Mouse (Mus musculus): ENCODE results near the gene Clstn2. TPM values are rescaled to one million over a fixed set of nuclear protein-coding genes. Genes with fewer than 3 reads are reported as not detected.

The Clstn2 gene
- polyA plus RNA-seq, 1 experiment from 2014 or later = 15.3 TPM

GRCm38 (mm10) chr9:97763048-97763447, 269.9 kb downstream of the Clstn2 start:
- WGBS = 70% methylated on average over 4 of the region's 4 CpGs
- Histone ChIP-seq H3K9me3 (no peaks in the 10 kb centered on the region), H3K4me3 (no peak overlapping the region)

GRCm38 (mm10) chr9:97755599-97756270, 277.2 kb downstream of the Clstn2 start:
- Histone ChIP-seq H3K4me3 (no peak overlapping the region), H3K9ac (no peak overlapping the region), H3K9me3 (no peaks in the 10 kb centered on the region), H3K4me2 (no peak overlapping the region), H3K4me1 (replicated peaks) (no peaks in the 10 kb centered on the region), H3K36me3 (no peaks in the 10 kb centered on the region), H3K27me3 (no peaks in the 10 kb centered on the region), H3K27ac (replicated peaks) (no peak overlapping the region)
- ATAC-seq (ENCODE audit: low FRiP score, low read depth) = no peak
- WGBS = 70% methylated on average over 7 of the region's 7 CpGs

More at GRCm38 (mm10) chr9:97763048-97763447, 269.9 kb downstream of the Clstn2 start:
- H3K4me2 ChIP-seq = no peak overlapping the region
- 0 out of 2 replicates have a peak, but pooled peaks cover 2% of the 10 kb centered on the region for H3K27me3 ChIP-seq
- H3K36me3 ChIP-seq = no peaks in the 10 kb centered on the region
- H3K9ac ChIP-seq = no peak overlapping the region
- no peak for ATAC-seq (ENCODE audit: low FRiP score, low read depth)
- H3K27ac ChIP-seq (replicated peaks) = no peak overlapping the region
- 0 out of 2 replicates have a peak, but pooled peaks cover 5% of the 10 kb centered on the region for H3K4me1 ChIP-seq (replicated peaks)

- Histone ChIP-seq H3K4me3 (no peak overlapping the region), H3K27me3 (no peaks in the 10 kb centered on the region), H3K9ac (no peak overlapping the region), H3K4me2 (no peak overlapping the region), H3K9me3 (no peaks in the 10 kb centered on the region), H3K4me1 (replicated peaks) (no peaks in the 10 kb centered on the region), H3K27ac (replicated peaks) (no peak overlapping the region), H3K36me3 (no peaks in the 10 kb centered on the region)
- WGBS = 82% methylated on average over 2 of the region's 2 CpGs
- no peak for ATAC-seq (ENCODE audit: low FRiP score, low read depth)
Measured at GRCm38 (mm10) chr9:97753715-97754114, 279.3 kb downstream of the Clstn2 start.

GRCm38 (mm10) chr9:97746574-97746973, 286.4 kb downstream of the Clstn2 start:
- no peak for ATAC-seq (ENCODE audit: low FRiP score, low read depth)
- H3K4me2 ChIP-seq = no peak overlapping the region

GRCm38 (mm10) chr9:97727715-97728486, 305.1 kb downstream of the Clstn2 start:
- no peak for ATAC-seq (ENCODE audit: low FRiP score, low read depth)
- Histone ChIP-seq H3K4me2 (no peak overlapping the region), H3K4me1 (replicated peaks) (peaks cover 7% of the 10 kb centered on the region; the same call in 1 of the 2 replicates), H3K36me3 (no peaks in the 10 kb centered on the region), H3K27me3 (no peaks in the 10 kb centered on the region), H3K27ac (replicated peaks) (no peak overlapping the region), H3K9me3 (no peaks in the 10 kb centered on the region), H3K4me3 (no peak overlapping the region), H3K9ac (no peak overlapping the region)
- WGBS = 51% methylated on average over 3 of the region's 3 CpGs

More at GRCm38 (mm10) chr9:97746574-97746973, 286.4 kb downstream of the Clstn2 start:
- H3K27me3 ChIP-seq = no peaks in the 10 kb centered on the region
- H3K9ac ChIP-seq = no peak overlapping the region
- H3K36me3 ChIP-seq = no peaks in the 10 kb centered on the region
- no peak overlapping the region for H3K27ac ChIP-seq (replicated peaks)
- H3K9me3 ChIP-seq = no peaks in the 10 kb centered on the region
- 81% methylated on average over 2 of the region's 2 CpGs for WGBS
- no peaks in the 10 kb centered on the region for H3K4me1 ChIP-seq (replicated peaks)
- no peak overlapping the region for H3K4me3 ChIP-seq

GRCm38 (mm10) chr9:97717728-97718127, 315.3 kb downstream of the Clstn2 start:
- no peaks in the 10 kb centered on the region for H3K36me3 ChIP-seq
- ATAC-seq (ENCODE audit: low FRiP score, low read depth) = no peak
- H3K27ac ChIP-seq (replicated peaks) = no peak overlapping the region
- no peak overlapping the region for H3K4me3 ChIP-seq
- peaks cover 12% of the 10 kb centered on the region; the same call in 1 of the 2 replicates for H3K4me1 ChIP-seq (replicated peaks)
- no peak overlapping the region for H3K4me2 ChIP-seq
- no peaks in the 10 kb centered on the region for H3K27me3 ChIP-seq
- no peak overlapping the region for H3K9ac ChIP-seq
- H3K9me3 ChIP-seq = no peaks in the 10 kb centered on the region

GRCm38 (mm10) chr9:97717005-97717404, 316.0 kb downstream of the Clstn2 start:
- Histone ChIP-seq H3K36me3 (no peaks in the 10 kb centered on the region), H3K9ac (no peak overlapping the region), H3K27me3 (no peaks in the 10 kb centered on the region), H3K9me3 (no peaks in the 10 kb centered on the region), H3K4me1 (replicated peaks) (0 out of 2 replicates have a peak, but pooled peaks cover 12% of the 10 kb centered on the region), H3K27ac (replicated peaks) (no peak overlapping the region), H3K4me3 (no peak overlapping the region), H3K4me2 (no peak overlapping the region)
- WGBS = 67% methylated on average over 7 of the region's 7 CpGs
- ATAC-seq (ENCODE audit: low FRiP score, low read depth) = no peak

GRCm38 (mm10) chr9:97712888-97713287, 320.1 kb downstream of the Clstn2 start:
- no peaks in the 10 kb centered on the region for H3K36me3 ChIP-seq
- H3K4me1 ChIP-seq (replicated peaks) = 0 out of 2 replicates have a peak, but pooled peaks cover 12% of the 10 kb centered on the region
- H3K27ac ChIP-seq (replicated peaks) = no peak overlapping the region
- ATAC-seq (ENCODE audit: low FRiP score, low read depth) = no peak
- no peak overlapping the region for H3K4me2 ChIP-seq
- no peaks in the 10 kb centered on the region for H3K27me3 ChIP-seq
- no peaks in the 10 kb centered on the region for H3K9me3 ChIP-seq
- no peak overlapping the region for H3K4me3 ChIP-seq
- WGBS = 95% methylated on average over 3 of the region's 3 CpGs
- no peak overlapping the region for H3K9ac ChIP-seq

- Histone ChIP-seq H3K9ac (no peak overlapping the region), H3K36me3 (no peaks in the 10 kb centered on the region), H3K4me1 (replicated peaks) (peaks cover 12% of the 10 kb centered on the region), H3K27ac (replicated peaks) (no peak overlapping the region), H3K27me3 (no peaks in the 10 kb centered on the region), H3K4me2 (no peak overlapping the region), H3K9me3 (no peaks in the 10 kb centered on the region), H3K4me3 (no peak overlapping the region)
- 52% methylated on average over 4 of the region's 4 CpGs for WGBS
- ATAC-seq (ENCODE audit: low FRiP score, low read depth) = no peak
Measured at GRCm38 (mm10) chr9:97703901-97704503, 329.0 kb downstream of the Clstn2 start.

- Histone ChIP-seq H3K9ac (no peak overlapping the region), H3K36me3 (no peaks in the 10 kb centered on the region), H3K9me3 (no peaks in the 10 kb centered on the region), H3K4me1 (replicated peaks) (peaks cover 12% of the 10 kb centered on the region), H3K4me2 (no peak overlapping the region), H3K4me3 (no peak overlapping the region), H3K27ac (replicated peaks) (no peak overlapping the region), H3K27me3 (no peaks in the 10 kb centered on the region)
- 70% methylated on average over 2 of the region's 2 CpGs for WGBS
- ATAC-seq (ENCODE audit: low FRiP score, low read depth) = no peak
Measured at GRCm38 (mm10) chr9:97702989-97703388, 330.0 kb downstream of the Clstn2 start.

GRCm38 (mm10) chr9:97699983-97700382, 333.0 kb downstream of the Clstn2 start:
- no peak overlapping the region for H3K4me3 ChIP-seq
- peaks cover 12% of the 10 kb centered on the region for H3K4me1 ChIP-seq (replicated peaks)
- WGBS = 89% methylated on average over 3 of the region's 3 CpGs
- no peak for ATAC-seq (ENCODE audit: low FRiP score, low read depth)
- no peaks in the 10 kb centered on the region for H3K36me3 ChIP-seq
- H3K27me3 ChIP-seq = no peaks in the 10 kb centered on the region
- H3K4me2 ChIP-seq = no peak overlapping the region
- H3K9me3 ChIP-seq = no peaks in the 10 kb centered on the region
- H3K9ac ChIP-seq = no peak overlapping the region
- H3K27ac ChIP-seq (replicated peaks) = no peak overlapping the region

- no peak overlapping the region for H3K4me3 ChIP-seq
- WGBS = 71% methylated on average over 2 of the region's 2 CpGs
- no peaks in the 10 kb centered on the region for H3K27me3 ChIP-seq
- H3K4me2 ChIP-seq = no peak overlapping the region
- H3K9ac ChIP-seq = no peak overlapping the region
- no peak for ATAC-seq (ENCODE audit: low FRiP score, low read depth)
- no peaks in the 10 kb centered on the region for H3K36me3 ChIP-seq
- H3K4me1 ChIP-seq (replicated peaks) = peaks cover 8% of the 10 kb centered on the region; the same call in 1 of the 2 replicates
- H3K9me3 ChIP-seq = no peaks in the 10 kb centered on the region
- no peak overlapping the region for H3K27ac ChIP-seq (replicated peaks)
Measured at GRCm38 (mm10) chr9:97699020-97699419, 334.0 kb downstream of the Clstn2 start.
